Mouse (Mus musculus) neural tube, embryonic 14.5 days (tissue): ENCODE measurements around the gene Prox2. TPM values are rescaled to one million over a fixed set of nuclear protein-coding genes. Genes with fewer than 3 reads are reported as not detected.

Source experiments
- ATAC-seq: fragments of 200-750 bp; cut with Nextera tagmentation; 2 replicates; pipeline ENCODE4 v1.8.0; 2017; ENCODE audit warnings: low read depth, mild to moderate bottlenecking, moderate TSS enrichment, moderate library complexity
- H3K27ac ChIP-seq: fragments of 300-500 bp; sonication (generic); 2 replicates; pipeline ENCODE4 v1.5.1; 2014; ENCODE audit warnings: low read depth, mild to moderate bottlenecking, control low read depth, low read length, moderate library complexity, mixed read lengths
- H3K27me3 ChIP-seq: fragments of 300-500 bp; sonication (generic); 2 replicates; pipeline ENCODE4 v1.6.1; 2014; ENCODE audit warnings: low read length; ENCODE audit not compliant: control insufficient read depth, insufficient read depth
- H3K36me3 ChIP-seq: fragments of 300-500 bp; sonication (generic); 2 replicates; pipeline ENCODE4 v1.6.1; 2014; ENCODE audit warnings: low read length, mixed read lengths; ENCODE audit not compliant: control insufficient read depth, insufficient read depth
- H3K4me1 ChIP-seq: fragments of 300-500 bp; sonication (generic); 2 replicates; pipeline ENCODE4 v1.6.1; 2014; ENCODE audit warnings: low read length; ENCODE audit not compliant: control insufficient read depth, insufficient read depth
- H3K4me2 ChIP-seq: fragments of 300-500 bp; sonication (generic); 2 replicates; pipeline ENCODE4 v1.6.1; 2014; ENCODE audit warnings: mild to moderate bottlenecking, low read depth, low read length, control low read depth
- H3K4me3 ChIP-seq: fragments of 300-500 bp; sonication (generic); 2 replicates; pipeline ENCODE4 v1.5.1; 2014; ENCODE audit warnings: low read depth, low read length, control low read depth, mixed read lengths
- H3K9ac ChIP-seq: fragments of 300-500 bp; sonication (generic); replicated peaks from 2 replicates; pipeline ENCODE4 v1.6.1; 2014; ENCODE audit warnings: low read depth, mild to moderate bottlenecking, control low read depth, low read length, mixed read lengths
- H3K9me3 ChIP-seq: fragments of 300-500 bp; sonication (generic); 2 replicates; pipeline ENCODE4 v1.6.1; 2016; ENCODE audit warnings: low read length; ENCODE audit not compliant: control insufficient read depth
- WGBS: fragments of 180-500 bp; shearing (Covaris S2); extraction: QIAGEN DNeasy Blood & Tissue Kit; methylation state at CpG from one replicate; pipeline ENCODE4 v1.1.7; 2014; 5-methylcytosine and 5-hydroxymethylcytosine counted together
- polyA plus RNA-seq: library from polyadenylated mRNA; unstranded; fragments of >200 nt; fragmentation: Nextera tagmentation; extraction: Ambion mirVana; gene quantifications from 2 replicates; pipeline ENCODE4 v1.2.1, GENCODE M21; 2014

The Prox2 gene
- polyA plus RNA-seq, 1 experiment from 2014 or later = 1.0 TPM

DNA sequence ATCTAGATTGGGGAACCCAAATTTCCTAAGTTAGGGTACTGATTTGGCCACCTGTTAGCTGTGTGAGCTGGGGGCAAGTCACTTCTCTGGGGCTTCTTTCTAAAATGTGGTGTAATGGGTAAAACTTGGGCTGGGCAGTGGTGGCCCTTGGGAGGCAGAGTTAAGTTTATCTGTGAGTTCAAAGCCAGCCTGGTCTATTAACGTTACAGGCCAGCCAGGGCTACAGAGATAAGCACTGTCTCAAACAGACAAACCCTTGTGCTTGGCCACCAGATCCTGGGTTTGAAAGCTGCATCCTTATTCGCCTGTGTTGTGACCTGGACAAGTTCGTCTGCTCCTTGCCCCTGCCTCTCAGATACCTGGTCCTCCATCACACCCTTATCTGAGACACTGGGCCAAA, 19.4 kb downstream of the Prox2 start:
- Histone ChIP-seq H3K36me3 (no peaks in the 10 kb centered on the region; the same call in 1 of the 2 replicates), H3K4me1 (0 out of 2 replicates have a peak, but pooled peaks cover 3% of the 10 kb centered on the region), H3K4me2 (no peak overlapping the region), H3K27me3 (no peaks in the 10 kb centered on the region), H3K9ac (no peak overlapping the region), H3K9me3 (no peaks in the 10 kb centered on the region), H3K27ac (no peak overlapping the region), H3K4me3 (no peak overlapping the region)
- WGBS = 92% methylated on average over 3 of the region's 3 CpGs
- no peak for ATAC-seq

DNA sequence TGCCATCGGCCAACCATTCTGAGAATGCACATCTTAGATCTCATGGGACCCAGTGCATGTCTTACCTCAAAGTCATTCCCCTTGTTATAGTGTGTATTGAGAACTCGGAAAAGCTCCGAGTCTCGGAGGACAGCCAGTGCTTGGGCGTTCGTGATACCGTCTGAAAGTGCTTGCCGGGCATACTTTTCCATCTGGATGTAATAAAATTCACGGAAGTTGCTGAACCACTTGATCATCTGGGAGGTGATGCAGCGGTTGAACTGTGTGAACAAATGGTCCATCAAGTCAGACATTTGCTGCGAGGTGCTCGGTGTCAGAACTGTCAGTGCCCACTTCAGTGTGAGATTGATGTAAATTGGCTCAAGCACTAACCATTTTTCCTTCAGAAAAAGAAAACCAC, 22.7 kb downstream of the Prox2 start:
- ATAC-seq = no peak
- WGBS = 81% methylated on average over 12 of the region's 12 CpGs

DNA sequence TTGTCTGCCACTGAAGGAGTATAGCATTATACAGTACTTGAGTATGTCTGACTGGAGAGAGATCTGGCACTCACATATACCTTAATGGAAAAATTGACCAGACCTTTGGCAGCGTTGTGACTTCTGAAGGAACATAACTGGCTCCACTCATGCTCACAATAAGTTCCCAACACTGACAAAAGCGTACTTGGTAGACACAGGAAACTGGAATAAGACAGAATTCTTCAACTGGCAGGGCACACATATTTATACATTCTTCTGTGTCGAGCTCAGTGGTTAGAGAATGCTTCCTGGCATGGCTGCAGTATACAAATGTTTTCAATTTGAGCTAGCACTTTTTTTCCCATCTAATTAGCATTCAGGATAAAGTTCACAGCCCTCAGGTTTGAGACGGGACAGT, 25.6 kb downstream of the Prox2 start:
- no peak overlapping the region for H3K27ac ChIP-seq
- H3K4me1 ChIP-seq = no peaks in the 10 kb centered on the region
- no peak for ATAC-seq
- no peaks in the 10 kb centered on the region for H3K9me3 ChIP-seq
- no peak overlapping the region for H3K9ac ChIP-seq
- no peaks in the 10 kb centered on the region for H3K27me3 ChIP-seq
- no peak overlapping the region for H3K4me2 ChIP-seq
- H3K4me3 ChIP-seq = no peak overlapping the region
- WGBS = 94% methylated on average over 4 of the region's 4 CpGs
- no peaks in the 10 kb centered on the region; the same call in 1 of the 2 replicates for H3K36me3 ChIP-seq

More for the DNA sequence above, 22.7 kb downstream of the Prox2 start:
- Histone ChIP-seq H3K4me1 (no peaks in the 10 kb centered on the region), H3K4me3 (no peak overlapping the region), H3K4me2 (no peak overlapping the region), H3K9me3 (no peaks in the 10 kb centered on the region), H3K9ac (no peak overlapping the region), H3K27me3 (no peaks in the 10 kb centered on the region), H3K27ac (no peak overlapping the region), H3K36me3 (no peaks in the 10 kb centered on the region; the same call in 1 of the 2 replicates)

DNA sequence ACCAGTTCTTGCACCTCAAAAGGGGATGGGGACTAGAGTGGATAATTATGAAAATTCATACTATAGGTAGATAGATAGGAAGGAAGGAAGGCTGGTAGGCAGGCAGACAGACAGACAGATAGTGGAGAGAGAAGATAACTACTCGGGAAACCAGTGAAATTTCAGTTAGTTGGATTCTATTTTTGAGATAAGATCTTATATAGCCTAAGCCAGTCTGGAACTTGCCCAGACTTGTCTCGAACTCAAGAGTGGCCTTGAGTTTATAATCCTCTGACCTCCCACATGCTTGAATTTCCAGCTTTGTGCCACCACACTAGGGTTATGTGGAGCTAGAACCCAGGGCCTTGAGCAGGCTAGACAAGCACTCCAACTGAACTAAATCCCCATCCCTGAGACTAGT, 26.3 kb downstream of the Prox2 start:
- H3K36me3 ChIP-seq = no peaks in the 10 kb centered on the region; the same call in 1 of the 2 replicates
- WGBS = 96% methylated on average over 2 of the region's 2 CpGs
- ATAC-seq = no peak

DNA sequence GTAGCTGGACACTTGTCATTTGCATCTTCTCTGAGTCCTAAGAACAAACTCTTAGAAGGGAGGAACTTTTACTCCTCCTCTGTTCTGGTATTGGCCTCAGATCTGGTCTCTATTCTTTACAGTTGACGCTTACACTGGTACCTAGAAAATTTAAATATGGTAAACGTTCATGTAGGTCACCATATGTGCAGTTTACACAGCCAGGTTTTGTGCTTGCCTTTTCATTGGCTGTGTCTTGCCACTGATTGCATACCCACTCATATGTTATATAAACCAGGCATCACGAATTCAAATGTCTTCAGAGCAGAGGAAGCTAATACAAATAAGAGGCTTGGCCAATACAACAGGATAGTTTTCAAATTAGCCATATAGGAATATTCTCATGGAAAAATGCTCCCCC, 33.5 kb downstream of the Prox2 start:
- Histone ChIP-seq H3K4me3 (no peak overlapping the region), H3K27me3 (no peaks in the 10 kb centered on the region), H3K36me3 (peaks cover 16% of the 10 kb centered on the region), H3K9ac (no peak overlapping the region), H3K9me3 (no peaks in the 10 kb centered on the region), H3K27ac (no peak overlapping the region), H3K4me1 (no peaks in the 10 kb centered on the region), H3K4me2 (no peak overlapping the region)
- 90% methylated on average over 3 of the region's 3 CpGs for WGBS
- no peak for ATAC-seq

More for the DNA sequence above, 26.3 kb downstream of the Prox2 start:
- Histone ChIP-seq H3K9me3 (no peaks in the 10 kb centered on the region), H3K4me3 (no peak overlapping the region), H3K9ac (no peak overlapping the region), H3K27me3 (no peaks in the 10 kb centered on the region), H3K27ac (no peak overlapping the region), H3K4me2 (no peak overlapping the region), H3K4me1 (no peaks in the 10 kb centered on the region)

DNA sequence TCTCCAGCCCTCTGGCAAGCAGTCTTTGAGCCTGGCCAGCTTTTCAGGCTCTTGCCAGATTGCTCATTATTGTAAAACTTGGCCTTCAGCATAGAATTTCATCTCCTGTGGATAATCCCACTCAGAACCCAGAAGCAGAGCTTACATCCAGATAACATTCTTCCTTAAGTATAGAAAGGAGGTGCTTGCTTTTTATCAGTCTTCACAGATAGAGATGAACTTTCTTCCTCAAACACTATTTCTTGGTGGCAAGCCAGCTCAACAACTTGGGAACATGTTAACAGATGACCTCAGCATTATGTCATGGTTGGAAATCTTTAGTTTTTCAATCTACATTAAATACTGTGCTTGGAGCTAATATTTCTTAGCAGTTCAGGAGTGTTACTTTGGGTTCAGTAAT, 39.5 kb downstream of the Prox2 start:
- Histone ChIP-seq H3K4me3 (no peak overlapping the region), H3K9ac (no peak overlapping the region), H3K9me3 (no peaks in the 10 kb centered on the region), H3K4me2 (no peak overlapping the region), H3K27ac (no peak overlapping the region), H3K27me3 (no peaks in the 10 kb centered on the region), H3K36me3 (peaks cover 41% of the 10 kb centered on the region), H3K4me1 (no peaks in the 10 kb centered on the region)
- no peak for ATAC-seq

DNA sequence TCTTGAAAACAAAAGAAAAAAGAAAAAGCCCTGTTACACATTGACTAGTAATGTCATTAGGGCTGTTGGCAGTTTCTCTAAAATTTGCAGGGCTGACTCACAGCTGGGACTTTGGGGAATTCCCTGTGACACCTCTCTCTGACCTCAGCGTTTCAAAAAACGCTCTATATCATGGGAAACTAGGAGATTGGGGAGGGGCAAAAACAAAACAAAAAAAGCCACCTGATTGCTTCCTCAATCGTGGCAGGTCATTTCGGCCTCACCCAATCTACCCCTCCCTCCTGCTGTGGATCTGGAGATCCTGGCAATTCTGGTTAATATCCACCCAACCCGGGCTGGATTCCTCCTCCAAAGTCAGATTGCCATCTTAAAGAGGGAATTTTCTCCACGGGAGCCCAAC, 59.3 kb downstream of the Prox2 start:
- no peak overlapping the region for H3K4me2 ChIP-seq
- H3K4me1 ChIP-seq = no peaks in the 10 kb centered on the region
- no peak overlapping the region for H3K4me3 ChIP-seq
- peaks cover 24% of the 10 kb centered on the region for H3K36me3 ChIP-seq
- no peak overlapping the region for H3K27ac ChIP-seq
- no peak for ATAC-seq
- no peaks in the 10 kb centered on the region for H3K9me3 ChIP-seq
- 9% methylated on average over 6 of the region's 6 CpGs for WGBS
- H3K9ac ChIP-seq = no peak overlapping the region
- H3K27me3 ChIP-seq = no peaks in the 10 kb centered on the region

Other genes with a start within 250 kb of the Prox2 start
- gene Ltbp2, start 234.2 kb downstream of the Prox2 start, polyA plus RNA-seq = 0.15 and 0.17 TPM in 2 replicates
- gene Fcf1, start 139.9 kb downstream of the Prox2 start, polyA plus RNA-seq = 78.5 and 94.1 TPM in 2 replicates
- gene Arel1, start 139.9 kb downstream of the Prox2 start, polyA plus RNA-seq = 40.4 and 46.0 TPM in 2 replicates
- gene Ylpm1, start 114.4 kb downstream of the Prox2 start, polyA plus RNA-seq = 53.5 and 54.7 TPM in 2 replicates
- 103 and 121 TPM in 2 replicates for gene Dlst, start 74 bp upstream of the Prox2 start, polyA plus RNA-seq
- 22.1 and 28.3 TPM in 2 replicates for gene Rps6kl1, start 40.5 kb upstream of the Prox2 start, polyA plus RNA-seq
- 7.9 and 8.9 TPM in 2 replicates for gene Pgf, start 67.0 kb upstream of the Prox2 start, polyA plus RNA-seq
- 76.8 and 76.9 TPM in 2 replicates for gene Eif2b2, start 108.7 kb upstream of the Prox2 start, polyA plus RNA-seq
- gene Mlh3, start 159.8 kb upstream of the Prox2 start, polyA plus RNA-seq = 11.7 and 11.8 TPM in 2 replicates
- 55.7 and 61.2 TPM in 2 replicates for gene Acyp1, start 177.7 kb upstream of the Prox2 start, polyA plus RNA-seq
- 1.6 and 1.7 TPM in 2 replicates for gene Zc2hc1c, start 177.8 kb upstream of the Prox2 start, polyA plus RNA-seq
- 8.9 and 10.0 TPM in 2 replicates for gene Nek9, start 228.6 kb upstream of the Prox2 start, polyA plus RNA-seq